Mouse (Mus musculus) right cerebral cortex, postnatal 25 days (tissue): Measurements from ENCODE around the gene Ooep.
A peak's percentile ranks its signal among the peaks of the same experiment; 100 is the strongest.
"Not testable (repeated sequence)": the region's sequence is repeated elsewhere in the genome, so short reads cannot be mapped to it uniquely, and the experiment has no call there.

ENCODE experiments used
- DNase-seq: peaks from one replicate; pipeline ENCODE4 v3.0.0; 2022

Ooep gene

DNA sequence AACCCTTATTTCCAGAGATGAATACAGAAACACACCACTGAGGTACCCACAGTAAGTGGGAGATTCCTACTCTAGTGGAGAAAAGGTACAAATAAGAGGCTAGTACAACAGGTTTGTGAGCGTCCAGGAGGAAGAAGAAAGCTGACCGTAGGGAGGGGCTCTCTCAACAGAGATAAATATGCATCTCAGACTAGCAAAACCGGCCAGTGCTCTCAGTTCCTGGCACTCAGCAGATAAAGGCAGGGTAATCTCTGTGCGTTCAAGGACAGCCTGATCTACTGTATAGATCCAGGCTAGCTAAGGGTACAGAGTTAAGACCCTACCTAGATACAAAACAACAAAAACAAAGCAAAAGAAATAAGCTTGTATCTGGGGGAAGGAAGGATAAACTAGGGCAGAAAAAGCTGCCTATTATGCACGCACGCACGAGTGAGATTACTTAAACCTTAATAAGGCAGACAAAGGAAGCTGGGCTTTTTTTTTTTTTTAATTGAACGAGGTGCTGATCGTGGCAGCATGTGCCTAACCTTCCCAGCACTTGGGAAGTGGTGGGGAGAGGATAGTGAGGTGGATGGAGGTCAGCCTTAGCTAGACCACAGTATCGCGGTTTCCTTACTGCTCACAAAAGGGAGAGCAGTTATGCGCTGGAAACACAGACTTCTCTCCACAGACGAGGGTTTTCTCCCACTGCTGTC lies 12.5 kb downstream of the Ooep start:
- DNase-seq: no peak

DNA sequence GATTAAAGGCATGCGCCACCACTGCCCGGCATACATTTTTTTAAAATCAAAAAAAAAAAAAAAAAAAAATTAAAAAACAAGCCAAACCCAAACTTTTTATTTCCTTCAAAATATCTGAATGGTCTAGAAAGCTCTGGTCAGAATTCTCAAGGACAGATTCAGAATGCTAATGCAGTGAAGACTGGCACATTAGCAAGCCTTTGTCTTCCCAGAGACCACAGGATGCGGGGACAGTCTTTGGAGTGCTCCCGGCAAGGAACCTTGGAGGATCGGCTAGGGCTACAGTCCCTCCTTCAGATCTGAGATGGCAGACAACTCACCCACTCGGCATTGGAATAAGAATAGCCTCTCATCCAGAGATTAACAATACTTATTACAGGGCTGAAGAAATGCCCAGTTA lies 13.8 kb downstream of the Ooep start:
- no peak for DNase-seq

DNA sequence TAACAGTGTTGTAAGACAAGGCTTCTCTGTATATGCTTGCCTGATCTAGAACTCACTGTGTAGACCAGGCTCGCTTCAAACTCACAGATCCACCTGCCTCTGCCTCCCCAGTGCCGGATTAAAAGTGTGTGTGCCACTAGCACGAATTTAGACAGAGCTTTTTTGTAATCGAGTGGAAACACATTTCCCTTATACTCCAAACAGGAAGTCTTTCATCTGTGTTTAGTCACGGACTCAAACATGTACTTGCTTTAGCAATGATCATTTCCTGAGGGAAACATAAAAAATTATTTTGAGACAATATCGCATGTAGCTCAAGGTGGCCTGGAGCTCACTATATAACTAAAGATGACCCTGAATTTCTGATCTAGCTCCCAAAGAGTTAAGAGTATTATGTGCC lies 15.2 kb downstream of the Ooep start:
- no peak for DNase-seq

DNA sequence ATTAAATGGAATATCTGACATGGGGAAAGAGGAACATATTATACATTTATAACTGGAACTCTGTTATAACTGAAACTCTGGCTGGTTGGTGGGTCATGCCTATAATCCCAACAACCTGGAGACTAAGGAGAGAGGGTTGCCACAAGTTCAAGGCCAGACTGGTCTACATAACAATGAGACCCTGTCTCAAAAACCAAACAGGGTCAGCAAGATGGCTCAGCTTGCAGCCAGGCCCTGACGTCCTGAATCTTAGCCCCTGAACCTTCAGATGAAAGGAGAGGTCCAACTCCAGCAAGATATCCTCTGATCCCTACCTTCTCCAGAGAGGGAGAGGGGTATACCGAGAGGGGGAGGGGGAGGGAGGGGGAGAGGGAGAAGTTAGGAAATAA lies 18.0 kb downstream of the Ooep start:
- DNase-seq: no peak

DNA sequence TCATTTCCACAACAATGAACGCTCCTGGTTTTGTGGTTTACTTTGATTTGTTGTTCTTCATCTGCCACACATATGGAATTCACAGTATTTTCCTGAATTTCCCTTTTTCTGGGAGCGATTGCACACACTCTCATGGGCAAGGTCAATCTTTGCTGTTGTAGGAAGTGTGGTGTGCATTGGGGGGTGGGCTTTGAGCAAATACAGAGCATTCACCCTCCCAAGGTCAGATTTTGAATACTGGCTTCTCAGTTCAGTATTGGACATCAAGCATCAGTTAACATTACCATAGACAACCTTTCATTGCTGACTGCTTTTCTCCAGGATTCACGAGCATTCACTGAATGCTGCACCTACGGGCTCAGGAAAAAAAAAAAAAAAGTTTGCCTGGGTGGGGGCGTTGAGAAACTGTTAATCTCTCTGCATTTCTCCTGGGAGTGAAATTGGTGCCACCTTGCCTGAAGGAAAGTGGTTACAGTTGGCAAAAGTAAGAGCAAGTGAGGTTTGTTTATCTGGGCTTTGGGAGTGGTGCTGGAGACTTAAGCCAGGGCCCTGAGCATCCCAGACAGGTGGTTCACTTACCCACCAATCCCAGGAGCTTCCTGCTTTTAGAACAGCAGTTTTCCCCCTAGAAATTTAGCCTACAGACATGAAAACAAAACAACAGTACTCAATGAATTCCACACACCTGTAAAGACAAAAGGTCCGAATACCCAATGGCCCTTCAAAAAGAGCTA lies 18.6 kb downstream of the Ooep start:
- no peak for DNase-seq

DNA sequence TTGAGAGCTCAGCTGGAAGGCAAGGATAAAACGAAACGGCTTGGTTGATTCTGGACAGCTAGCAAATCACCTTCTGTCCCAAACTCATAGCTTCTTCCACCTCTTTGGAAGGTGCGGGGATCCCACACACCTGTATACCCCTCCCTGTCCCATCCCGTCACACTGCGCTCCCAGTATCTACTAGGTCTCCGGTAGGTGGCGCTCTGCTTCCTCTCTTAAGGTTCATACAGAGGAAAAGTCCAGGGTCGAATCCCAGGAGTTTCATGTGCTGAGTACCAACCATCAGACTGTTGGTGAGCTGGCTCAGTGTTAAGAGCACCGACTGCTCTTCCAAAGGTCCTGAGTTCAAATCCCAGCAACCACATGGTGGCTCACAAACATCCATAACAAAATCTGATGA lies 20.5 kb downstream of the Ooep start:
- peak; percentile 13 for DNase-seq

DNA sequence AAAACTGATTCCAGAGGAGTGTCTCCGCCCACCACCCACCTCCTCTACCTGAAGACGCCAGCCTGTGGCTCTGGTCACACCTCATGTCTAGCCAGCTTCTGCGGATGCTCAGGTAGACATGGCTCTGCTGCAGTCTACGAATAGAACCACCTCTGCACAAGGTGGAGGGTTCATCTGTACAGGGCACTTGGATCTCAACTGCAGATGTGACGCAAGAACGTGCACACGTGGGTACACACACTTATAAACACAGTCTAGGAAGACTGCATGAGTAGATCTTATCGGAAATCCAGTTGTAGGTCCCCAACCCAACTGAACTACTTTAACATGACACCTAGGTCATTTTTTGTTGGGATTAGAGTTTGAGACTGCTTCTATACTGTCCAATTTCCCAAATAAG lies 22.9 kb downstream of the Ooep start, which contains the start of gene Gsta2:
TSS of gene Gsta2 (minus strand) at position 178 of the 400 bp plus-strand sequence.
- no peak for DNase-seq

DNA sequence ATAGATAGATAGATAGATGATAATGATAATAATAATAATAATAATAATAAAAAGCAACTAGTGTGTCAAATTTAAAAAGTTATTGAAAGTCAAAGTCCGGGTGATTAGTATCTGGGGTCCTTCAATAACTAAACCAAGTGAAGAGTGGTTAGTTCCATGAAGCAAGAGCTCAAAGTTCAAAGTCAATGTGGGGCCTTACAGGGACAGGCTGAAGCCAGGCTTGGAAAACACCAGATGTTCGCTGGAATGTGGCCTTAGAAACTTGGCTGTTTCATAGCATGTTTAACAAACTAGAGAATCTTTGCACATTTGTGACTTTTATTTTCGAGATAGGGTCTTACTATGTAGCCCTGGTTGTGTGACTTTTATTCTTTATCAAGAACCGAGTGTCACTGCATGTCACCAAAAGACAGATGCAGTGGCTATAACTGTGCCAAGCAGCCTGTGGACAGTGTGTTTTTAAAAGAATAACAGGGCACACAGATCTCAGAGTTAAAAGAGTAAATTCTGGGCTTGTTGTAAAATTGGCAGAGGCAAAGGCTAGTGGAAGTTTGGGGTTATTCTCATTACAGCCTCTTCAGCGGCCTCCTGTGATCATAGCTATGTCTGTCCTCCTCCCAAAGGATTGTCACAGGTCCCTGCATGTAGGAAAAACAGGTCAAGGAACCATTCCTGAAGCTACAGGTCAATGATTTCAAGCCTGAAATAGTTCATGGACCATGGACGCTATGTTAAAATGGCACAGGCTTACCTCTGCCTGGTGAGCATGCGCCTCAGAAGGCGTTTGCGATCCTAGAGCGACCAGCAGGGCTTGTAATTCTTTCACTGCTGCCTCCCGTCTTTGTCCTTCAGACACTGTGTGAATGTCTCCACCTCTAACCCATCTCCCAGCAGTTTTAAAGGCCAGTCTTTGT lies 23.6 kb downstream of the Ooep start:
- no peak for DNase-seq

DNA sequence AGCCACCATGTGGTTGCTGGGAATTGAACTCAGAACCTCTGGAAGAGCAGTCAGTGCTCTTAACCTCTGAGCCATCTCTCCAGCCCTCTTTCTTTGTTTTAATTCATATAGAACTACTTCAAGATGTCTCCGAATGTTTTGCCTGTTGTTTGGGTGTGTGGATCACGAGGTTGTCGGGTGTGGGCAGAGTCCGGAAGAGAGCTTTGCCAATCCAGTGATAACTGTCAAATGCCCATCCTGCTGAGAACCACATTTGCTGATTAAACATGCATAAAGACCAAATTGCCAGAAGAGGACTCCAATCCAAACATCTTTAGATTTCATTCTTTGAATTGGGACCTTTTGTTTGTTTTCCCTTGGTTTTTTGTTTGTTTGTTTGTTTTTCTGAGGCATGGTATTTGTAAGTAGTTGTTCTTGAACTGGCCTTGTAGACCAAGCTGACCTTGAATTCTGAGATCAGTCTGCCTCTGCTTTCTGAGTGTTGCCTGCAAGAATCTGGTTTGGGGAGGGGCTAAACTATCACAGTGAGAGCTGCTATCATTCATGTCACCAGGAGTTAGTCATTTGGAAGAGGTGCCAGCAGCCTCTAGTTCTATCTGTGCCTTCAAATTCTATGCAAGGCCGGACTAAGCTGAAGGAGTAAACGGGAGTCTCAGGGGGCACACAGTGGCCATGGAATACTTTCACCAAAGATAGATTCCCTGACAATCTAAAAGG lies 26.9 kb downstream of the Ooep start:
- no peak for DNase-seq

DNA sequence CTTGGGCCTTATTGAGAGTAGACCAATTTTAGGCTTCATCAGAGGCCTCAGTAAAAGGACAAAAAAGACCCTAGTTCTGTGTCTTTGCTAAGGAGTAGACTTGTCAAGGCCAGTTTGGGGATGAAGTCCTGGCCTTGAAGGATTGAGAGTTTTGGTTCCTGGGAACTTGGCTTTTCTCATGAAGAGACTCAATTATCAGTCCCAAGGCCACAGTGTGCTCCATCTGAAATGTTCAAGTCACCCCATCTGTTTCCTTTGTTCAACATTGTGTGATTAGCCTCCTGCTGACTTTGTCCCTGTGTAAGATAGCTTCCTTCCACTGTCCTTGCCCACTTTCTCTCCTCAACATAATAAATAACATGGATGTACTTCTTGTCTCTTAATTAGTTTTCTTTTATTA lies 28.5 kb downstream of the Ooep start:
- not testable (repeated sequence) for DNase-seq

DNA sequence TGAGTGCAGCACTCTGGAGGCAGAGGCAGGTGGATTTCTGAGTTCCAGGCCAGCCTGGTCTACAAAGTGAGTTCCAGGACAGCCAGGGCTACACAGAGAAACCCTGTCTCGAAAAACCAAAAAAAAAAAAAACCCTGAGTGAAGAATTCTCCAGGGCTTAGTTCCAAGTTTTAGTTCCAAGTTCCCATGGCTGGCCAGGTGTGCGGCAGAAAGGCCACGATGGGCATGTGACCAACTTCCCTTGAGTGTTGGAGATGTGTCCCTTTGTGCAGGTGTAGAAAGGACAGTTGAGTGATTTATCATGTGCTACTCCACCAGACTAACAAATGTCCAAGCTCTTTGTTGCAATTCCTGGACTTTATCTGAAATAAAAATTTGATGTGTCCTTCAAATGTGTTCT lies 29.4 kb downstream of the Ooep start:
- not testable (repeated sequence) for DNase-seq

DNA sequence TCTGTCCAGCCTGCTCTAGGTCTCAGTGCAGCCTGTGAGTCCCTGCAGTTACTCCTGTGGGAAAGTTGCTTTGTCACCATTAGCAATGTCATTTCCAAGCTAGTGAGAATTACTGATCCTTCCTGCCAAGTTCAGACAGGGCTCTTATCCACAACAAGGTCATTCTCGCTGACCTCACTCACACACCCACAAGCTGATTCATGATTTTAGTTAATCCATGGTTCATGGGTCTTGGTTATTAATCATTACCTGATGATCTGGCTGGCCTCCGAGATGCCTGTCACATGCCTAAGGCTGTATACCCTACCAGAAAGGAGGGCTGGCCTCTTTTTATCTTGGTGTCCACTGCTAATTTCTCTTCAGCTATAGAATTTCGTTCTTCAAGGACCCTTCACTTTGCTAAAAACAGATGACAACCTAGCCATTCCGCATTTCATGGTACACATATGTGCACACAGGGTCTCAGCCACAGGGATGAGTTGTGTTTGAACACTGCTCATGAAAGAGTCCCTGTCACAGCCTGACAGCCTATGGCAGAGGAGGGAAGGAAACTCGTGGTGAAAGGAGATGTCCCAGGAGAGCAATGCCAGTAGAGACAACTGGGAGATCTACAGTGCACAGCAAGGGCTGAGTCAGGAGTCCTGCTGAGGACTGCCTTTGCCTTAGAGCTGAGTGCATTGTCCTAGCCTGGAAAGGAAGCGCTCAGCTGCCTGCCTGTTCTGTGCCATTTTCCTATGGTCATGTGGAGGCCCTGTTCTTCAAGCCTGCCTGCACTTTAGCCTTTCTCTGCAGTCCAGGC lies 30.1 kb downstream of the Ooep start:
- DNase-seq: not testable (repeated sequence)

DNA sequence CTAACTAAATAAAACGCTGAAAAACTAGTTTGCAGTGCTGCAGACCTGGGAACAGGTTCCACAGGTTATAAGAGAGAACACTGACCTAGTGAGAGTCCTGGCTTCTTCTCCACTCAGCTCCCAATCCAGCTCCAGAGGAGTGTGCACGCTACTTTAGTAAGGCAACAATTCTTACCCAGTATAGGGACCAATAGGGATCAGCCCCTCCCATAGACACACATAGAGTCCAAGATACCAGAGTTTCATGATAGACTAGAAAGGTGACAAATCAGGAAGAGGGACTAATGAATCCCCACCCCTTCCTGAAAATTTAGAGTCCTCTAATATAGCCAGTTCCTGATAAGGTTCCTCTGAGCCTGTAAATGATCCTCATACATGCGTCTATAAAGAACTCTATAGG lies 31.5 kb downstream of the Ooep start:
- DNase-seq: no peak

DNA sequence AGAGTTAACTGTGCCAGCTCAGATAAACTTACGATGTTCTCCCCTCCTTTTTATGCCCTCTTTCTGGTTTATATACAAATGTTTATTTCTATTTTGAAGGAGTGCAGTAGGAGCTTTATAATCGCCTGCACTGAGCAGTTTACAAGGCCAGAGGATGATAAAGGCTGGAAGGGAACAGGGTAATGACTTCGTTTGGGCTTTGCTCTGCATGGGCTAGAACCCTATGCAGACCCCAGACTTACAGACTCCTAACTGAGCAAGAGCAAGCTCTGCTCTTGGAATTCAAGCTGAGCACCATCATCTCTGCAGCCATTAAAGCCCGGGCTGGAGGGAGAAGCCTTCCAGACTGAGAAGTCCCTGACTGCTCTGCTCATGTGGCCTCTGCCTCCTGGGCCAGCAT lies 33.3 kb downstream of the Ooep start:
- DNase-seq: not testable (repeated sequence)

DNA sequence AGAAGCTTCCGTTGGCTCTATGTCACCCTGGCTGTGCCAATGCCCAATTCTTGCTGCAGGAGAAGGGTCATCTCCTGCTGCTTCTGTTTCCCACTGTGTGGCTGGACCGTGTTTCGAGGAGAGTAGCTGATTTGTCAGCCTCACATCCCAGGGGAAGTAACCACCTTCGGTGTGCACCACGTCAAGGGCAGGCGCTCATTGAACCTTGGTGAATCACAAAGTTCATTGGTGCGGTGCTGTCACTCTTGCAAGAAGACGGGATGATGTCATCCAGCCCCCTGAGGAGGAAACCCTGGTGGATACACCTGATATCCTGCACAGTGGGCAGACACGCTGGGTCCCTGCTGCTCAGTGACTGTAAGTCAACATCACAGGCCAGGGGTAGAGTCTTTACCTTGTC lies 35.5 kb downstream of the Ooep start:
- not testable (repeated sequence) for DNase-seq

DNA sequence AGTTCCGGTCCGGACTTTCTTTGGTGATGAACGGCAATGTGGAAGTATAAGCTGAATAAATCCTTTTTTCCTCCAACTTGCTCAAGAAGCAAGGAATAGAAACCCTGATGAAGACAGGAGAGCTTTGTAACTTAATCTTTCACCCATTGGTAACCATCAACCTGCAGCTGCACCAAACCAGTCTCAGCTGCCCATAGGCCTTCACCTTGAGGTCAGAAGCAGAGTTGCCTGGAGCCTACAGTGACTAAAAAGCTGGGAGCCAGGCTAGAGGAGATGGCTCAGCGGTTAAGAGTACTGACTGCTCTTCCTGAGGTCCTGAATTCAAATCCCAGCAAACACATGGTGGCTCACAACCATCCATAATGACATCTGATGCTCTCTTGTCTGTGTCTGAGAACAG lies 36.0 kb downstream of the Ooep start:
- DNase-seq: not testable (repeated sequence)

DNA sequence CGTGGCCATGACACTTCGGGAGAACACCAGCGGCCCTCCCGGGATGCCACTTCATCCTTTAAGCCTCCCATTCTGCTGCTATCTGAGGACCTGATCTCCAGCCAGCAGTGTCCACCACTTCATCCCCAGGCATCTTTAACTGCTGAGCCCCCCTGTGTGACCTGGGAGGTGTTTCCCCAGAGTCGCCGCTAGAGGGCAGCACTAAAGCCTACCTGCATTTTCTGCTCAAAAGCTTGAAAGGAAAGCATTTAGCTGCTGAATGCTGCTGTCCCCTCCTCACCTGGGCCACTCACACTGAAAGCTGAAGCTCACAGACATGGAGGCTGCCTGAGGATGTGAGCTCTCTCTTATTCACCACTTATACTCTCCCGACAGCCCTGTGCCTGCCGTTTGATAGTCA lies 38.2 kb downstream of the Ooep start:
- peak; percentile 6 for DNase-seq

DNA sequence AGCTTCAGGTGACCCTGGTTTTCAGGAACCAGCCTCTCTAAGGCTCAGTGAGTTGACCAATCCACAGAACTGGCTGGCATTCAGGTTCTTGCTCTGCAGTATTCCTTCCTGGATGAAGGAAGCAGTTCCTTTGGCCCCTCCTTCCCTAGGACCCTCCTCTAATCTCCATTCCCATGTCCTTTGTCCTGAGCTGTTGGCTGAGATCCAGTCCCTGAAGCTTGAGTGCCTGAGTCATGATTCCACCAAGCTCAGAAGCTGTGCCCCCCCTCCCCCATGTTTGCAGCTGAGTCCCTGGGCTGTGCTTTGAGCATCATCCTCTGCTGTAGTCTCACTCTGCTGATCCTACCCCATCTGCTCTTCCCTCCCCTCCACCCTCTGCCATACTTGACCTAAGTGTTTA lies 41.5 kb downstream of the Ooep start:
- not testable (repeated sequence) for DNase-seq

DNA sequence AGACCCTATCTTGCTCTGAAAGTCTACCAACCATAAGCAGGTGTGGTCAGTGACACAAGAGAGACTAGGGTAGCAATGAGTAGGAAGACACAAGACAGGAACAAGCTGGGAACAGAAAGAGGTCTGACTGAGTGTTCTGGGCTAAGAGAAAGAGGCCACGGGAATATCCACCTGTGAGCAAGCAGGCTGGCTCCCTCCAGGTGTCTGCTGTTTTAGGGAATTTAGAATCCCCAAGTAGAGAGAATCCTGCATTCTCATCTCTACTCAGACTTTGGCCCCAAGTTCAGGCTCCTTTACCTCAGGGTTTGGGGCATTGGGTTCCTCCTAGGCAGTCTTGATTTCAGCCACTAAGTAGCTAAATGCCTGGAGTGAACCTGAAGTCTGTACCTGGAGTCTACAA lies 51.2 kb downstream of the Ooep start, which contains the start of gene Omt2b:
TSS of gene Omt2b (plus strand) at position 301 of the 400 bp plus-strand sequence.
- DNase-seq: not testable (repeated sequence)
